Mouse (Mus musculus): ENCODE measurements at regions not wholly inside any gene's neighbourhood (a gene's known extent, or its start where the extent isn't known, plus 50 kb on each side); places are given as distances from the start of the nearest gene placed in this dataset.

GRCm38 (mm10) chr1:14672393-14672999 is 1420.6 kb downstream of the 4930444P10Rik start:
- H3K9ac ChIP-seq (ENCODE audit: insufficient read depth, low read depth): no peak overlapping the region
- H3K27ac ChIP-seq (ENCODE audit: insufficient read depth, low read depth): no peak overlapping the region
- TF ChIP-seq CHD2 (IDR thresholded peaks at IDR 0.05; ENCODE audit: low read length) (no peak), NELFE (IDR thresholded peaks at IDR 0.05; ENCODE audit: low read depth, low read length) (no peak), MYC (IDR thresholded peaks at IDR 0.05; ENCODE audit: low read depth, low read length) (no peak), MAZ (IDR thresholded peaks at IDR 0.05; ENCODE audit: low read depth, low read length) (no peak), IRF4 (IDR thresholded peaks at IDR 0.05; ENCODE audit: low read depth, low read length) (no peak)
- H3K9me3 ChIP-seq (replicated peaks; ENCODE audit: low read length): no peaks in the 10 kb centered on the region
- no peaks in the 10 kb centered on the region for H3K4me1 ChIP-seq (ENCODE audit: control insufficient read depth in 1 of 2, insufficient read depth in 2 of 2)
- no peak overlapping the region for H3K4me2 ChIP-seq (ENCODE audit: insufficient read depth, low read depth, poor library complexity, severe bottlenecking)
- no peaks in the 10 kb centered on the region for H3K27me3 ChIP-seq (replicated peaks)
- DNase-seq (ENCODE audit: extremely low read depth): no peak
- dilution Hi-C loops (cut with MboI; ENCODE audit: extremely low pct_ligation_motif_present, extremely low pct_unique_long_range_greater_than_20kb, low sequenced_read_pairs) (no loop called here), in situ Hi-C loops (cut with MboI; ENCODE audit: low pct_ligation_motif_present, low pct_unique_long_range_greater_than_20kb, low sequenced_read_pairs) (no loop called here)
- H3K79me2 ChIP-seq (replicated peaks; ENCODE audit: control insufficient read depth, extremely low read depth, insufficient read depth, poor library complexity, severe bottlenecking): no peaks in the 10 kb centered on the region
- no peak overlapping the region for H3K4me3 ChIP-seq (replicated peaks in 1 of 3; ENCODE audit: low read depth in 2 of 3, low read length in 2 of 3, poor library complexity in 1 of 3)
- H3K36me3 ChIP-seq (replicated peaks in 1 of 2; ENCODE audit: control insufficient read depth in 1 of 2, insufficient read depth in 1 of 2, low read length in 1 of 2): no peaks in the 10 kb centered on the region

- in situ Hi-C loops (cut with MboI; ENCODE audit: low pct_ligation_motif_present, low pct_unique_long_range_greater_than_20kb, low sequenced_read_pairs) (no loop called here), dilution Hi-C loops (cut with MboI; ENCODE audit: extremely low pct_ligation_motif_present, extremely low pct_unique_long_range_greater_than_20kb, low sequenced_read_pairs) (no loop called here)
- H3K9me3 ChIP-seq (replicated peaks; ENCODE audit: low read length): no peaks in the 10 kb centered on the region
Measured at GRCm38 (mm10) chr1:14662706-14663312, 1430.3 kb downstream of the 4930444P10Rik start.

GRCm38 (mm10) chr1:14661854-14662253 is 1431.3 kb downstream of the 4930444P10Rik start:
- no peak overlapping the region for H3K9ac ChIP-seq (ENCODE audit: insufficient read depth, low read depth)
- in situ Hi-C loops (cut with MboI; ENCODE audit: low pct_ligation_motif_present, low pct_unique_long_range_greater_than_20kb, low sequenced_read_pairs) (no loop called here), dilution Hi-C loops (cut with MboI; ENCODE audit: extremely low pct_ligation_motif_present, extremely low pct_unique_long_range_greater_than_20kb, low sequenced_read_pairs) (no loop called here)
- H3K4me1 ChIP-seq (ENCODE audit: control insufficient read depth in 1 of 2, insufficient read depth in 2 of 2): peaks cover 0 to 3% of the 10 kb centered on the region in 2 experiments; a peak in 1 of 4 replicates
- H3K79me2 ChIP-seq (replicated peaks; ENCODE audit: control insufficient read depth, extremely low read depth, insufficient read depth, poor library complexity, severe bottlenecking): no peaks in the 10 kb centered on the region
- no peaks in the 10 kb centered on the region for H3K27me3 ChIP-seq (replicated peaks)
- H3K27ac ChIP-seq (ENCODE audit: insufficient read depth, low read depth): no peak overlapping the region
- DNase-seq (ENCODE audit: extremely low read depth): no peak
- H3K4me3 ChIP-seq (replicated peaks in 1 of 3; ENCODE audit: low read depth in 2 of 3, low read length in 2 of 3, poor library complexity in 1 of 3): no peak overlapping the region
- H3K9me3 ChIP-seq (replicated peaks; ENCODE audit: low read length): no peaks in the 10 kb centered on the region
- H3K36me3 ChIP-seq (replicated peaks in 1 of 2; ENCODE audit: control insufficient read depth in 1 of 2, insufficient read depth in 1 of 2, low read length in 1 of 2): no peaks in the 10 kb centered on the region
- TF ChIP-seq ZMIZ1 (IDR thresholded peaks at IDR 0.05; ENCODE audit: low read depth, low read length): no peak
- no peak for TF ChIP-seq USF1 (IDR thresholded peaks at IDR 0.05; ENCODE audit: low read depth, low read length)
- TF ChIP-seq TBP (conservative IDR thresholded peaks at IDR 0.05; ENCODE audit: low read depth, low read length): no peak
- TF ChIP-seq GABPA (IDR thresholded peaks at IDR 0.05; ENCODE audit: insufficient replicate concordance, low read depth, low read length): no peak
- TF ChIP-seq MAX (IDR thresholded peaks at IDR 0.05; ENCODE audit: low read length): no peak
- TF ChIP-seq ZKSCAN1 (IDR thresholded peaks at IDR 0.05; ENCODE audit: borderline replicate concordance, low read depth, low read length): no peak
- TF ChIP-seq KAT2A (IDR thresholded peaks at IDR 0.05; ENCODE audit: insufficient replicate concordance, low read length): no peak
- TF ChIP-seq SIN3A (IDR thresholded peaks at IDR 0.05; ENCODE audit: low read length): no peak
- no peak for TF ChIP-seq BHLHE40 (IDR thresholded peaks at IDR 0.05; ENCODE audit: low read depth, low read length)
- TF ChIP-seq CHD1 (IDR thresholded peaks at IDR 0.05; ENCODE audit: low read depth, low read length): no peak
- TF ChIP-seq NRF1 (IDR thresholded peaks at IDR 0.05; ENCODE audit: low read depth, low read length): no peak
- TF ChIP-seq IRF4 (IDR thresholded peaks at IDR 0.05; ENCODE audit: low read depth, low read length): no peak
- TF ChIP-seq CHD2 (IDR thresholded peaks at IDR 0.05; ENCODE audit: low read length): no peak
- no peak overlapping the region for H3K4me2 ChIP-seq (ENCODE audit: insufficient read depth, low read depth, poor library complexity, severe bottlenecking)

More at GRCm38 (mm10) chr1:14662706-14663312, 1430.3 kb downstream of the 4930444P10Rik start:
- DNase-seq (ENCODE audit: extremely low read depth): no peak
- H3K27ac ChIP-seq (ENCODE audit: insufficient read depth, low read depth): no peak overlapping the region
- H3K4me2 ChIP-seq (ENCODE audit: insufficient read depth, low read depth, poor library complexity, severe bottlenecking): no peak overlapping the region
- TF ChIP-seq GABPA (IDR thresholded peaks at IDR 0.05; ENCODE audit: insufficient replicate concordance, low read depth, low read length): no peak
- no peak for TF ChIP-seq NELFE (IDR thresholded peaks at IDR 0.05; ENCODE audit: low read depth, low read length)
- TF ChIP-seq IRF4 (IDR thresholded peaks at IDR 0.05; ENCODE audit: low read depth, low read length): no peak
- TF ChIP-seq E2F4 (IDR thresholded peaks at IDR 0.05; ENCODE audit: insufficient replicate concordance, low read depth, low read length): no peak
- no peak for TF ChIP-seq USF1 (IDR thresholded peaks at IDR 0.05; ENCODE audit: low read depth, low read length)
- no peak for TF ChIP-seq JUND (conservative IDR thresholded peaks at IDR 0.05; ENCODE audit: low read depth, low read length)
- no peak for TF ChIP-seq ZC3H11A (IDR thresholded peaks at IDR 0.05; ENCODE audit: low read depth, low read length)
- no peak for TF ChIP-seq CTCF (conservative IDR thresholded peaks at IDR 0.05 in 1 of 2, IDR thresholded peaks at IDR 0.05 in 1 of 2; ENCODE audit: low read depth in 2 of 2, low read length in 2 of 2)
- no peak for TF ChIP-seq KAT2A (IDR thresholded peaks at IDR 0.05; ENCODE audit: insufficient replicate concordance, low read length)
- no peak for TF ChIP-seq ZKSCAN1 (IDR thresholded peaks at IDR 0.05; ENCODE audit: borderline replicate concordance, low read depth, low read length)
- no peaks in the 10 kb centered on the region for H3K79me2 ChIP-seq (replicated peaks; ENCODE audit: control insufficient read depth, extremely low read depth, insufficient read depth, poor library complexity, severe bottlenecking)
- no peak overlapping the region for H3K9ac ChIP-seq (ENCODE audit: insufficient read depth, low read depth)
- peaks cover 0 to 3% of the 10 kb centered on the region in 2 experiments; a peak in 1 of 4 replicates for H3K4me1 ChIP-seq (ENCODE audit: control insufficient read depth in 1 of 2, insufficient read depth in 2 of 2)
- no peak overlapping the region for H3K4me3 ChIP-seq (replicated peaks in 1 of 3; ENCODE audit: low read depth in 2 of 3, low read length in 2 of 3, poor library complexity in 1 of 3)
- H3K27me3 ChIP-seq (replicated peaks): no peaks in the 10 kb centered on the region
- no peaks in the 10 kb centered on the region for H3K36me3 ChIP-seq (replicated peaks in 1 of 2; ENCODE audit: control insufficient read depth in 1 of 2, insufficient read depth in 1 of 2, low read length in 1 of 2)
